Mouse (Mus musculus) heart, adult 2 months (tissue): ENCODE results near the gene Ttc27. TPM values are rescaled to one million over a fixed set of nuclear protein-coding genes. Genes with fewer than 3 reads are reported as not detected.
"Not testable (repeated sequence)": the region's sequence is repeated elsewhere in the genome, so short reads cannot be mapped to it uniquely, and the experiment has no call there.

Experiments
- DNase-seq, 2 experiments: peaks; one replicate each; pipeline ENCODE4 v3.0.0; 2021
- H3K27ac ChIP-seq: fragments of 200-600 bp; 2 replicates; pipeline ENCODE4 v1.8.1; 2022
- H3K27me3 ChIP-seq: fragments of 200-500 bp; 2 replicates; pipeline ENCODE4 v1.6.1; 2012; ENCODE audit warnings: mild to moderate bottlenecking, low read length, inconsistent platforms, mixed read lengths; ENCODE audit not compliant: control insufficient read depth, insufficient read depth
- H3K36me3 ChIP-seq: fragments of 200-500 bp; 2 replicates; pipeline ENCODE4 v1.6.1; 2012; ENCODE audit warnings: low read length, inconsistent platforms; ENCODE audit not compliant: control insufficient read depth, insufficient read depth
- H3K4me1 ChIP-seq: fragments of 200-500 bp; 2 replicates; pipeline ENCODE4 v1.6.1; 2011; ENCODE audit warnings: low read length; ENCODE audit not compliant: control insufficient read depth, insufficient read depth
- H3K4me3 ChIP-seq: fragments of 200-600 bp; 2 replicates; pipeline ENCODE4 v1.8.1; 2022
- H3K79me2 ChIP-seq: fragments of 200-500 bp; replicated peaks from 2 replicates; pipeline ENCODE4 v1.6.1; 2012; ENCODE audit warnings: mild to moderate bottlenecking, inconsistent platforms, low read length, moderate library complexity, mixed read lengths; ENCODE audit not compliant: control insufficient read depth, insufficient read depth
- H3K9ac ChIP-seq: fragments of 200-500 bp; 2 replicates; pipeline ENCODE4 v1.6.1; 2012; ENCODE audit warnings: low read depth, mild to moderate bottlenecking, control low read depth, inconsistent platforms, low read length, mixed read lengths
- CTCF ChIP-seq: fragments of 200-600 bp; IDR thresholded peaks from 2 replicates; pipeline ENCODE4 v1.8.1; 2022; ENCODE audit warnings: antibody characterized with exemption, mild to moderate bottlenecking, moderate library complexity
- EP300 ChIP-seq: fragments of 200-500 bp; IDR thresholded peaks from 2 replicates; pipeline ENCODE4 v1.6.1; 2011; ENCODE audit warnings: low read depth, low read length, control low read depth; ENCODE audit not compliant: insufficient read depth
- POLR2A ChIP-seq: fragments of 200-500 bp; IDR thresholded peaks from 2 replicates; pipeline ENCODE4 v1.6.1; 2011; ENCODE audit warnings: mild to moderate bottlenecking, low read depth, low read length, control low read depth; ENCODE audit not compliant: insufficient read depth
- WGBS: fragments of 180-500 bp; shearing (Covaris S2); methylation state at CpG from one replicate; pipeline ENCODE4 v1.1.7; 2018; 5-methylcytosine and 5-hydroxymethylcytosine counted together
- intact Hi-C: fragments of 180-260 bp; cut with DNase I; formaldehyde crosslinking; loops from one replicate; pipeline ENCODE4 v1.15.1; 2025
- polyA plus RNA-seq: library from polyadenylated mRNA; depleted of rRNA; stranded (reverse); fragments of >200 nt; gene quantifications from 2 replicates; pipeline ENCODE4 v1.2.3, GENCODE M21; 2012
- total RNA-seq, 2 experiments: library from RNA; stranded (reverse); gene quantifications; 2 replicates each; pipeline ENCODE4 v1.2.3; 2021

The Ttc27 gene
- total and polyA plus RNA-seq, 3 experiments: 3.5 to 16.0 (median 13.3) TPM

DNA sequence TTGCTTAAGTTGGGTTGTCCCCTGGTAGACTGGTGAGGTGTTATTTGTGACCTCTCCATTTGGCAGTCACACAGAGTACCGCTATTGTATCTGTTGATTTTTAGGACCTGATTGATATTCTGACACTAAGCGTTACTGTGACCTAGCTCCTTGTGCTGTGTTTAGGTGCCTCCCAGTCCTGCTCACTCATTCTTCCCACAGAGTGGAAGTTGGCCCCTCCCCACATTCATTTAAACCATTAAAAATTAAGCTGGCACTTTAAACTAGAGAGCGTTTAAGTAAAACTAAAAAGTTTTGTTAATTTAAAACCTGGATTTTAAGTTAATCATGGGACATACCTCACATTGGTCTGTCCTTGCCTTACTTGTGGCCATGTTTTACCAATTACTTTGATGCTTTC lies 32.6 kb upstream of the Ttc27 start:
- DNase-seq: no peak
- intact Hi-C loops: no loop called here
- Histone ChIP-seq H3K4me1 (no peaks in the 10 kb centered on the region), H3K4me3 (no peak overlapping the region), H3K27ac (no peak overlapping the region), H3K27me3 (no peaks in the 10 kb centered on the region), H3K36me3 (no peaks in the 10 kb centered on the region; the same call in none of the 2 replicates), H3K9ac (no peak overlapping the region), H3K79me2 (no peaks in the 10 kb centered on the region)
- TF ChIP-seq CTCF (no peak), EP300 (no peak), POLR2A (no peak)
- 87% methylated on average over 3 of the region's 3 CpGs for WGBS

GRCm38 (mm10) chr17:74688555-74688954 lies 29.0 kb upstream of the Ttc27 start:
- no peaks in the 10 kb centered on the region; the same call in none of the 2 replicates for H3K36me3 ChIP-seq
- 97% methylated on average over 2 of the region's 2 CpGs for WGBS
- H3K79me2 ChIP-seq: no peaks in the 10 kb centered on the region
- H3K4me3 ChIP-seq: no peak overlapping the region
- no peak overlapping the region for H3K27ac ChIP-seq
- H3K27me3 ChIP-seq: no peaks in the 10 kb centered on the region
- TF ChIP-seq CTCF: no peak
- TF ChIP-seq EP300: no peak
- TF ChIP-seq POLR2A: no peak
- no peak overlapping the region for H3K9ac ChIP-seq
- intact Hi-C loops: no loop called here
- DNase-seq: no peak
- H3K4me1 ChIP-seq: no peaks in the 10 kb centered on the region

GRCm38 (mm10) chr17:74689406-74689805 lies 28.1 kb upstream of the Ttc27 start:
- Histone ChIP-seq H3K27ac (no peak overlapping the region), H3K79me2 (no peaks in the 10 kb centered on the region), H3K36me3 (no peaks in the 10 kb centered on the region; the same call in none of the 2 replicates), H3K9ac (no peak overlapping the region), H3K4me1 (no peaks in the 10 kb centered on the region), H3K4me3 (no peak overlapping the region), H3K27me3 (no peaks in the 10 kb centered on the region)
- 93% methylated on average over 4 of the region's 4 CpGs for WGBS
- intact Hi-C loops: no loop called here
- no peak for DNase-seq
- no peak for TF ChIP-seq EP300
- TF ChIP-seq POLR2A: no peak
- no peak for TF ChIP-seq CTCF

DNA sequence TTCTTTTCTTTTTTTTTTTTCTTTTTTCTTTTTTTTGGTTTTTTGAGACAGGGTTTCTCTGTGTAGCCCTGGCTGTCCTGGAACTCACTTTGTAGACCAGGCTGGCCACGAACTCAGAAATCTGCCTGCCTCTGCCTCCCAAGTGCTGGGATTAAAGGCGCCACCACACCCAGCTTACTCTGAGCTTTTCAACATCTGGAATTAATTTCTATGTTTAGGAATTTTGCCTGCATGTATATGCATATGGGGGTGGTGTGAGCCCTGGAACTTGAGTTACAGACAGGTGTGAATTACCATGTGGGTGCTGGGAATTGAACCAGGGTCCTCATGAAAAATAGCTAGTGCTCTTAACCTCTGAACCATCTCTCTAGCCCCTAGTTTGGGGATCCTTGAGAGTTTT lies 15.9 kb upstream of the Ttc27 start:
- H3K4me3 ChIP-seq, intact Hi-C loops, H3K27ac ChIP-seq, H3K79me2 ChIP-seq, H3K36me3 ChIP-seq, H3K9ac ChIP-seq, DNase-seq, H3K4me1 ChIP-seq, H3K27me3 ChIP-seq: not testable (repeated sequence)
- 94% methylated on average over 2 of the region's 2 CpGs for WGBS

GRCm38 (mm10) chr17:74705480-74705879 lies 12.1 kb upstream of the Ttc27 start:
- H3K79me2 ChIP-seq: no peaks in the 10 kb centered on the region
- WGBS: 67% methylated on average over 5 of the region's 5 CpGs
- H3K36me3 ChIP-seq: no peaks in the 10 kb centered on the region
- intact Hi-C loops: no loop called here
- H3K9ac ChIP-seq: no peak overlapping the region
- H3K27ac ChIP-seq: no peak overlapping the region
- H3K27me3 ChIP-seq: no peaks in the 10 kb centered on the region
- DNase-seq: no peak
- TF ChIP-seq CTCF (no peak), EP300 (no peak), POLR2A (no peak)
- no peaks in the 10 kb centered on the region for H3K4me1 ChIP-seq
- no peak overlapping the region for H3K4me3 ChIP-seq

GRCm38 (mm10) chr17:74706593-74706992 lies 10.9 kb upstream of the Ttc27 start:
- DNase-seq: no peak
- Histone ChIP-seq H3K27ac (no peak overlapping the region), H3K4me3 (no peak overlapping the region), H3K27me3 (no peaks in the 10 kb centered on the region), H3K36me3 (no peaks in the 10 kb centered on the region), H3K9ac (no peak overlapping the region), H3K79me2 (no peaks in the 10 kb centered on the region), H3K4me1 (no peaks in the 10 kb centered on the region)
- TF ChIP-seq CTCF (no peak), POLR2A (no peak), EP300 (no peak)
- intact Hi-C loops: no loop called here
